Mouse (Mus musculus) embryo, embryonic 11 days (tissue): ENCODE measurements at regions not wholly inside any gene's neighbourhood (a gene's known extent, or its start where the extent isn't known, plus 50 kb on each side); places are given as distances from the start of the nearest gene placed in this dataset.
A peak's percentile ranks its signal among the peaks of the same experiment; 100 is the strongest.

Experiments
- DNase-seq: peaks from one replicate; pipeline ENCODE4 v3.0.0-alpha.2; 2015

DNA sequence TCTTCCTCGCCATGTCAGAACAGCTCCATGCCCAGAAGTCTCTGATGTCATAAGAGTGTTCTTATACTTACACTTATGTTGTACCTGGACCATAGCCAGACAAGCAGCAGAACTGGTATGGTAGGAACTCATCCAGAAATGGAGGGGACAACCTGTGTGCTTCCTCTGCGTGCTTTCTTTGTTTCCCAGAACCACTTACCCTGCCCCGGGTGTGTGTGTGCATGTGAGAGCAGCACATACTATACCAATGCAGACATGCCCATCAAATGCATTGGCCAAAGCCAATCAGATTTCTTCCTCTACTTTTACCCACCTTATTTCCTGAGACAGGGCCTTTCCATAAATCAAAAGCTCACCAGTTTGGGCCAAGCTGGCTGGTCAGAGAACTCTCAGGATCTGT is 99.2 kb upstream of the Cd180 start:
- no peak for DNase-seq

DNA sequence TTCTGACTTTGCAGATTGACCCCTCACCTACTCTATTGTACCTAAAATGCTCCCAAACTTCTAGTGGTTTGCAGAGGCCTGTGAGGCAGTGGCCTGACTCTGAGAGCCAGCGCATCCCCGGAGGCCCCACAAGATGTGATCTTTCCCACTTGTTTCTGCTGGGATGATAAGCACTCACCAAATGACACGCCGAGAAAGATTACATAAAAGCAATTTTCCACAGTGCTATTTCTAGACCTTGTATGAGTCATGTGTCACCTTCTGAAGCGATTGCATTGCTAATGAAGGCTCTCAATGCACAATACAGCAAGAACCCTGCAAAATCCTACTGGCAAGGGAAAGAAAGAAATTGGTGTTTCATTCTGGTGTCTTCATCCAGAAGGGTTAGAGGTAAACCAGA is 97.8 kb upstream of the Cd180 start:
- DNase-seq: no peak

DNA sequence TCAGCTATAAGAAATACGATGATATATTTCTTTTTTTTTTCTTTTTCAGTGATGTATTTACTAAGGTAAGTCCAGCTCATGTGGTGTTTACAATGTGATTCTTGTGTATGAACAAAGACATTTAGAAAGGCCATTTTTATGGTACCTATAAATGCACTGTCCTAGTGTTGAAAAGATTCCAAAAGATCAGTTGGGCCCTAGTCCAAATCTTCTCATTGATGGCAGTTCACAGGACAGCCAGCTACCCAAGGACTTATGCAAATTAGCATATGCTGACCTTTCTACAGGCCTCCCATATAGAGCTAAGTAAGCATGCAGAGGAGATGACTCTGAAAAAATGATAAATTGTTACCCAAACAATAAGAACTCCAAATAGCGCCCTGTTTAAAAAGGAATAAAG is 97.3 kb upstream of the Cd180 start:
- no peak for DNase-seq

DNA sequence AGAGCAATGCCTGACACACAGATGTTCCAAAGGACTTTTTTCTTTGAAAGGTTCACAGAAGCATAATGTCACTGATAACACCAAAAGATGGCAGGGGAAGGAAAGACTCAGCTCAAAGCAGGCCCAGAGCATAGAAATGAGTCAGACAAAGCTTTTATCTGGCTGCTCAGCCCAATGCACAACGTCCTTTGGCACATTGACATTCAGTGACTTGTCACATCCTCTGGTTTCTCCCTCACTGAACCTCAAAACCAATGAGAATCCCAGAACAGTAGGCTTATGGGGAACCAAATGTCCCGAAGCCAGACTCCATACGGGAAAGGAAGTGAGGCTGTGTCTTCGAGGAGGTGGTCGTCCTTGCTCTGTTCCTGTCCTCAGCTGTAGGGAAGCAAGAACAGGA is 95.2 kb upstream of the Cd180 start:
- no peak for DNase-seq

DNA sequence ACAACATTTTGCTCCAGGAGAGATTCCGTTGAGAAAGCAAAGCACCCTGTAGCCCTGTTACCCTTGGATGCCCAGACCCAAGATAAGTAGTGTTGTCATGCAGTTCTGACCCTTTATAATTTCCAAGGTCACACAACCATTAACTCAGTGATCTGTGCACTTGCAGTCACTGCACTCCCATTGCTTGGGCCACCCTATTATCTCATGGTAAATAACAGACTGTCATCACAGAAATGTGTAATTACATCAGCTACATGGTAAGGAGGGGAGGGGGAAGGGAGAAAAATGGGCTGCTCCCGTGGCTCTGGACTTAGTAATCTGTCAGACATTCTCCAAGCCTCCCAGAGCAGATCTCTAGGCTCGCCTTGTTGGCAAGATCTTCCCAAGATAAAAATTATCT is 93.8 kb upstream of the Cd180 start:
- no peak for DNase-seq

DNA sequence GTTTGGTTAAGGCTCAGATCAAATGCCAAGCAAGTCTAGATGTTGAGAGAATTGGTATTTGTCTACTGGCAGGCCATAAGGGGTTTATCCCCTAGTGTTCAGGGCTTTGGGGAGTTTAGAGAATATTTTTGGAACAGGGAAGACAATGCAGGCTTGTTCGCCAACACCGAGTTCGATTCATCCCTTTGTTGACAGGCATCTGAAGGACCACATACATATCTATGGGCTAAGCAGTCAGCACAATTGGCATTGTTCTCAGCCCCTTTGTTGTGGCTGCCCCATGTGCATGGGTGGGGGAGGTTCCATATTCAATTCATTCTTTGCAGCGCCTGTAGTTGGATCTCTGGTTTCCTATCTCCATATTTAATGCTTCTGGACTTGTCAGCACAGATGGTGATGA is 93.3 kb upstream of the Cd180 start:
- DNase-seq: no peak

DNA sequence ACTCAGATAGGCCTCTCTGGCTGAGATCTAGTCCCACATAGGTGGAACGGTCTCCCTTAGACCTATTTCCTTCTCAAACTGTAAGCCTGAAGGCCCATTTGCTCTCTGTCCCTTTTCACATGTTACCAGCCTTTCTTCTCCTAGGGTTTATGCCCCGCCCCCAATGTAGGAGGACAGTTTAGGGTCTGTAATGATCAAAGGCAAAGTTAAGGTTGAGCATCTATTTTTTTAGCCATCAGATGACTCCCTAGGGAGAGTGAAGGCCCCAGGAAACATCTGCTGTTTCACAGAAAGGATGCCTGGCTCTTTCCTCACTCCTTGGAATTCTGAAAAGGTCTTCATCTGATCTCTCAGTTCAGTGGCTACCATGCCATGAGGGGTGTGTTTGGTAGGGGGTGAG is 68.9 kb upstream of the Cd180 start:
- peak; percentile 21 for DNase-seq

DNA sequence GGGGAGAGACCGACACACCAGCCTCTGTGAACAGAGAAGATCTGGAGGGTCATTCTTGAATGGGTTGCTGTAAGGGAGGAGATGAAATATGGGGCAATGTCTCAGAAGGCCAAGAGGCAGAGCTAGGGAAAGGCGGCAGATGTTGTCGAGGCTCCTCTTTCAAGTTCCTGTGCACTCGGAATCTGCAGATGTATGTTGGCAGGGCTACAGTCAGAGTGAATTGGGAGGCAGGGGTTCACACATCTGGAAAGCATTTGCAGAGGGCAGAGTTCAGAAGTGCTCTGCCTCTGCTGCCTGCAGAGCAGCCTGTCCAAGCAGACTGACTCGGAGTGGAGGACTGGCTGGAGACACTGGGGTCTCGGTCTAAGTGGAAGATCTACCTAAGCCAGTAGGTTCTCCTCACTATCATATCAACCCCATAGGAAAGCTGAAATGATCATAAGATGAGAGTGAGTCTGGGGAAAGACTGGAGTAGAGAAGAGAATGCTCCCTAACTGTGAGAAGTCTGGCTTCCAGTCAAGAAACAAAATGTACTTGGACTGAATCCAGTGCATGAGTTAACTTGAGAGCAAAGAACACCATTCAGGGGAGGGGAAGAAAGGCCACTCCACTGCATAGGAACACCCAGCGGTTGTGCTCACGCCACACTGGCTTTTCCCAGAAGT is 68.1 kb upstream of the Cd180 start:
- peak; percentile 84 for DNase-seq

DNA sequence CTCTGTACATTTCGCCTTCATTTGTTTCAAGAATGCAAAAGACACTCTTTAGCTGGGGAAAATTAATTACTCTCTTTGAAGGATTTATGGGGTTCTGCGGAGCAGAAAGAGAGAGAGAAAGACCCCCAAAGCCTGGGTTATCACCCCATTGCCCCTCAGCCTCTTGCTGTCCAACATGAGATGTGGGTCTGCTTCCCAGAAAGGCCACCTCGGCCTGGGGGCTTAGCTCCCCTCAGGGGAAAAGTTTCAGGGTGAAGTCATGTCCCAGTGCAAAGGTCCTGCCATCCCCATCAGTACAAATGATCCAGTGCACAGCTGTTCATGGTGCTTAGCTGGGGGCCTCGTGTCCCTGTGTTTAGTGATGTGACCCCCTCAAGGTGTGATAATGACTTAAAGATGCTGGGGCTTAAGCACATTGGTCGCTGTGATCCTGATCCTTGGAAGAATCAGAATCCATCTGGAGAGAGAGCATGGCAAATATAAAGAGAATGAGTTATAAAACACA is 67.5 kb upstream of the Cd180 start:
- DNase-seq: peak; percentile 38

DNA sequence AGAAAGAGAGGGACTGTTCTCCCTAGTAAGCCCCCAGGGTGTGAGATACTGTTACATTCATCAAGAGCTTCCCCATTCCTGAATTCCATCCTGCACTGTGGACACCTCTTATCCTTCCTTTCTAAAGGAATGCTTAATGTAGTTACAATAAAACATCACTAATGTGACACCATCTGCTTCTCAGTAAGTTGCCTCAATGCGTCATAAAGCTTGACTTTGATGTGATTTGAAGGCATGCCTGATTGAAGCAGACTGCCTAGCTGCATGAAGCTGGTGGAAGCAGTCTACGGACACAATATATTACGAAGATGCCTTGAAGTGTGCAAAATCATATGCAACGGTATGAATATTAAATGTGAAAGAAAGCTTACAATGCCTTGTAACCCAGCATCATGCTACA is 65.6 kb upstream of the Cd180 start:
- no peak for DNase-seq

DNA sequence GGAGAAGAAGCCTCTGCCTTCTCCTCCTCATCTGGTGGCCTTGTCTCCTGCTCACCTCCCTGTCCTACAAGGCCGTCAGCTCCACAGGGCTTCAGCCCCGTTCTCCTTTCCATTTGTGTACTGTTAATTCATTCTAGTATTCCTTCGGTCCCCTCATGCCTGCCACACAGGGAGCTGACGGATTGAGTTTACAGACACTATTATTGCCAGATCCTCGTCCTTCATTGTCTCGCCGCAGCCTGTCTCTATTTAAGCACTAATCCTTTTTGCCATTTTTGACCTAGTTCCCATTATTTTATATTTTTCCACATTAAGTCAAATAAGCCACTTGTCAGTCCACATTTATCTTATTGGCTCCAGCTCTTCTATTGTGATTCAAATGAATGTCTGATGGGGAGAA is 64.2 kb upstream of the Cd180 start:
- no peak for DNase-seq

DNA sequence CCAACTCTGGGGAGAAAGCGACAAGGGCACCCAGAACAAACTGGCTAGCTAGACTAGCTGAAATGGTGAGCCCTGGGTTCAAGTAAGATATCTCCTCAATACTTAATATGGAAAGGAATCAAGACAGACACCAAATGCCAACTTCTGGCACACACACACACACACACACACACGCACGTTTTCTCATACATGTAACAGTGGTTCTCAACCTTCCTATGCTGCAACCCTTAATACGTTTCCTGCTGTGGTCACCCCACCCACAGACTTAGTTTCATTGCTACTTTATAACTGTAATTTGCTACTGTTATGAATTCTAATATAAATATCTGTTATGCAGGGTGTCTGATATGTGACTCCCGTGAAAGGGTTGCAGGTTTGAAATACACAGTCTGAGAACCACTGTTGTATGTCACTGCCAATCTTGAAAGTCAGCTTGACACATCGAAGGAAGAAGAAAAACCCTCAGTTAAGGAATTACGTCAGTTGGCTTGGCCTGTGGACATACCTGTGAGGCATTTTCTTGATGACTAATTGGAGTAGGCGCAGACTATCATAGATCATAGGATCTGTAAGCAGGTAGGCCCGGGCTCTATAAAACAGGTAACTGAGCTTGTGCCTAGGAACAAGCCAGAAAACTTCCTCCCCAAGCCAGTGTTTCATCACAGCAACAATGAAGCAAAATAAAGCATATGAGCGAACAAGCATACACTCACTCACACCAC is 59.0 kb upstream of the Cd180 start:
- no peak for DNase-seq

DNA sequence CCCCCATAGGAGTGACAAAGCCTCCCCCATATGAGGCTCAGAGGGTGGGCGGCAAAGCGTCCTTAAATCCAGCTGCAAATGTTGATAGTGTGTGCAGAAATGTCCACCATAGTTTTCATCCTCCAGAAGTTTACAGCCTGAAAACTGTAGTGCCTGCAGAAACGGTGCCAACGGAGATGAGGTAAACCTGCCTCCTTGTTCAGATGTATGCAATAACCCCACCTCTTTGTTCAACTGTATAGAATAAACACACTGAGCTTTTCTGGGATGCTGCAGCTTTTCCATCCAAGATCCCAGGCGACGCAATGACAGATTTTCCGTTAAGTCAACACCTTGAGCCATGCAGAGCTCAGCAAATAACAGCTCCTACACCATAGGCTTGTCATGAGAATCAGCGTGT is 57.3 kb upstream of the Cd180 start:
- DNase-seq: no peak

DNA sequence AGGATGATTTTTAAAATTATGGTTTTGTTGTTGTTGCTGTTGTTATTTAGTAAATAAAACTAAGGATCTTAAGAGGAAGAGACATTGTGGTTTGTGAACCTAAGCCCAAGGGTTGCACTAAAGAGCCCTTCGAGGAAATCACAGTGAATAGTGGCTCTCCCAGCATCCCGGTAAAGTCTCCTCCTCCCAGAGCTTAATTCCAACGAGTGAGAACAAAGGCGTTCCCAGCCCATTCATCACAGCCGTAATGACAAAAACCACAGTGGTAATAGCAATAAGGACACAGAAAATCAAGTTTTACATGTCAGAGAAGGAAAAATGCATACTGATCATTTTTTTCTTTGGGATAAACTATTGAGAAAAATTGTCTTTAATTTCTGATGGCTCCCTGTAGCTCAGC is 56.3 kb upstream of the Cd180 start:
- no peak for DNase-seq

DNA sequence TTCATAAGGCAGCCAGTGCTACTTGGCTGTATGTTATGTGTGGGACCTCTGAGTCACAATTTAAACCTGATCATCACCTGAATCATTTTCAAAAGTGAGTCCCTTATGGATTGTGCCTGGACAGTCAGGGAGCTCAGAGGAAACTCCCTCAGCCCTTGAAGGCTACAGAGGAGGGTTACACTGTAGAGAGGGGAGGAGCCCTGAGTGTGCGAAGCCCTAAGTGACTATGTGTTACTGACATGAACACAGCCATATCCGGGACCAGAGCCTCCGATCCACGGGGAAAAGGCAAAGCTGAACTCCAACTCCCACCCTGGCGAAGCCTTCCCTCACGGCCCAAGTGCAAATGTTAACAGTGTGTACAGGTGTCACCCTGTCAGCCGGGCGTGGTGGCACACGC is 53.7 kb upstream of the Cd180 start:
- no peak for DNase-seq

DNA sequence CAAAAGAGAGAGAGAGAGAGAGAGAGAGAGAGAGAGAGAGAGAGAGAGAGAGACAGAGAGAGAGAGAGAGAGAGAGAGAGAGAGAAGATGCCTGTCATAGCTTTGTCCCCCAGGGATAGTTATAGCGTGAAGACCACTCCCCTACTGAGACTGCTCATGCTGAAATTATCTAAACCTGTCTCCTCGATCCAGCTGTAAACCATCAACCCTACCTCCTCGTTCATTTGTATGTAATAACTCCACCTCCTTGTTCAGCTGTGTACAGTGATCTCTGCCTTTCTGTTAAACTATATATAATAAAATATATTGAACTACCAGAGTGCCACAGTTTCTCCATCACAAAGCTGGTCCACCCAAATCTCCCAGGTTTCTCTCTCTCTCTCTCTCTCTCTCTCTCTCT is 53.2 kb upstream of the Cd180 start:
- no peak for DNase-seq
